Mouse (Mus musculus) liver, embryonic 13.5 days (tissue): Measurements from ENCODE around the gene Pla2g15. TPM values are rescaled to one million over a fixed set of nuclear protein-coding genes. Genes with fewer than 3 reads are reported as not detected.

Experiments used
- ATAC-seq: fragments of 200-750 bp; cut with Nextera tagmentation; 2 replicates; pipeline ENCODE4 v1.8.0; 2017; ENCODE audit warnings: low read depth, mild to moderate bottlenecking, moderate number of reproducible peaks, moderate library complexity
- DNase-seq: peaks from one replicate; pipeline ENCODE4 v3.0.0; 2022
- H3K27ac ChIP-seq: fragments of 300-500 bp; sonication (generic); 2 replicates; pipeline ENCODE4 v1.5.1; 2015; ENCODE audit warnings: moderate library complexity, mild to moderate bottlenecking, inconsistent platforms
- H3K27me3 ChIP-seq: fragments of 300-500 bp; sonication (generic); 2 replicates; pipeline ENCODE4 v1.6.1; 2015; ENCODE audit warnings: mild to moderate bottlenecking, inconsistent platforms
- H3K36me3 ChIP-seq: fragments of 300-500 bp; sonication (generic); 2 replicates; pipeline ENCODE4 v1.6.1; 2015; ENCODE audit warnings: mild to moderate bottlenecking, inconsistent platforms
- H3K4me1 ChIP-seq: fragments of 300-500 bp; sonication (generic); replicated peaks from 2 replicates; pipeline ENCODE4 v1.6.1; 2015; ENCODE audit warnings: inconsistent platforms
- H3K4me2 ChIP-seq: fragments of 300-500 bp; sonication (generic); 2 replicates; pipeline ENCODE4 v1.6.1; 2015; ENCODE audit warnings: inconsistent platforms, mild to moderate bottlenecking, moderate library complexity
- H3K4me3 ChIP-seq: fragments of 300-500 bp; sonication (generic); replicated peaks from 2 replicates; pipeline ENCODE4 v1.5.1; 2015; ENCODE audit warnings: mild to moderate bottlenecking, inconsistent platforms
- H3K9ac ChIP-seq: fragments of 300-500 bp; sonication (generic); 2 replicates; pipeline ENCODE4 v1.6.1; 2015; ENCODE audit warnings: mild to moderate bottlenecking, inconsistent platforms
- H3K9me3 ChIP-seq: fragments of 300-500 bp; sonication (generic); replicated peaks from 2 replicates; pipeline ENCODE4 v1.6.1; 2016; ENCODE audit warnings: inconsistent platforms
- WGBS: fragments of 180-500 bp; shearing (Covaris S2); methylation state at CpG from one replicate; pipeline ENCODE4 v1.1.7; 2015; ENCODE audit not compliant: insufficient replicate concordance; 5-methylcytosine and 5-hydroxymethylcytosine counted together
- polyA plus RNA-seq: library from polyadenylated mRNA; unstranded; fragments of >200 nt; fragmentation: Nextera tagmentation; extraction: Ambion mirVana; gene quantifications from 2 replicates; pipeline ENCODE4 v1.2.1, GENCODE M21; 2015

Pla2g15 gene
- polyA plus RNA-seq, 1 experiment from 2014 or later = 6.9 TPM

GRCm38 (mm10) chr8:106150653-106151000 lies 428 bp downstream of the Pla2g15 start:
- DNase-seq (no peak), ATAC-seq (peak; percentile 47)
- Histone ChIP-seq H3K4me2 (peak overlapping the region; percentile 87), H3K27ac (peak overlapping the region; percentile 62), H3K4me3 (peak overlapping the region; percentile 74), H3K27me3 (0 out of 2 replicates have a peak, but pooled peaks cover 3% of the 10 kb centered on the region), H3K9me3 (no peaks in the 10 kb centered on the region), H3K4me1 (peaks cover 43% of the 10 kb centered on the region), H3K9ac (peak overlapping the region; percentile 75), H3K36me3 (peaks cover 7% of the 10 kb centered on the region)
- WGBS = 9% methylated on average over 8 of the region's 8 CpGs

DNA sequence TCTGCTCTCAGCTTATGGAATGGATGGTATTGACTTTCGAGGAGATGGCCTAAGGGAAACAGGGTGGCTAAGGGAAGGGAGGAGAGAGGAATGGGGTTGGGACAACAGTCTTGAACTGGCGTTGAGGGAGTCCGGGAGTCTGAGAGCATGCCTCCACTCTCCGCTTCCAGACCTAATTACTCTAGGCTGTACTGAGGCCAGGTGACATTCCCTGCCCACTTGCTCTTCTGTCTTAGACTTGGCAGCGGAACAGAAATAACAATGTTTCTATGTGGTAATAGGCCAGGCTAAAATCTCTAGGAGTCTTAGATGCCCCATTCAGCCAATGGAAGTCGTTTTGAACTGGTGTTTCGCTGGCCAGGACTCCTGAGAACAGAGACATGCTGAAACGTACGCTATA lies 842 bp downstream of the Pla2g15 start:
- Histone ChIP-seq H3K4me1 (peaks cover 43% of the 10 kb centered on the region), H3K4me3 (peak overlapping the region; percentile 74), H3K27ac (no peak overlapping the region), H3K9me3 (no peaks in the 10 kb centered on the region), H3K9ac (peak overlapping the region; percentile 75), H3K27me3 (0 out of 2 replicates have a peak, but pooled peaks cover 3% of the 10 kb centered on the region), H3K36me3 (peaks cover 8% of the 10 kb centered on the region), H3K4me2 (peak overlapping the region; percentile 87)
- ATAC-seq (no peak), DNase-seq (no peak)
- 63% methylated on average over 9 of the region's 9 CpGs for WGBS

DNA sequence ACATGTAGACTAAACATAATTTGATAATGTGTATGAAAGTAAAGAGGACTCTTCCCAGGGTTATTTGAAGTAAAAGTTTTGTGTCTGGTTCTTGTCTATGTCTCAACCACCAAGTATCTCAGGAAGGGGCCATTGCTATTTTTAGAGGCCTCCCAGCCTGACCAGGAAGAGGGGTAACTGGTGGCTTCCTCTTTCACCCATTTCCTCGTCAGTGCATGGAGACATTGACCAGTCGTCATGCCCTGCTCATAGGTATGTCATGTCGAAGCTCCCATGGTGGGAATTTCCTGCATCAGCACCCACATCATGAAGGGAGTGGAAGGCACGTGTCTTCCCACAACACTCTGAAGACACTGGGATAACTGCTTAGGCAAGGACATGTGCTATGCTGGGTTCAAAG lies 2.7 kb downstream of the Pla2g15 start:
- no peaks in the 10 kb centered on the region for H3K9me3 ChIP-seq
- WGBS = 26% methylated on average over 4 of the region's 4 CpGs
- no peak overlapping the region for H3K9ac ChIP-seq
- H3K36me3 ChIP-seq = peaks cover 10% of the 10 kb centered on the region
- H3K27me3 ChIP-seq = no peaks in the 10 kb centered on the region
- ATAC-seq (no peak), DNase-seq (no peak)
- H3K4me2 ChIP-seq = peak overlapping the region; percentile 87; the same call in 1 of the 2 replicates
- H3K27ac ChIP-seq = 0 out of 2 replicates have a peak overlapping the region, but pooled peaks have one; percentile 6
- H3K4me3 ChIP-seq = no peak overlapping the region
- H3K4me1 ChIP-seq = peaks cover 47% of the 10 kb centered on the region

DNA sequence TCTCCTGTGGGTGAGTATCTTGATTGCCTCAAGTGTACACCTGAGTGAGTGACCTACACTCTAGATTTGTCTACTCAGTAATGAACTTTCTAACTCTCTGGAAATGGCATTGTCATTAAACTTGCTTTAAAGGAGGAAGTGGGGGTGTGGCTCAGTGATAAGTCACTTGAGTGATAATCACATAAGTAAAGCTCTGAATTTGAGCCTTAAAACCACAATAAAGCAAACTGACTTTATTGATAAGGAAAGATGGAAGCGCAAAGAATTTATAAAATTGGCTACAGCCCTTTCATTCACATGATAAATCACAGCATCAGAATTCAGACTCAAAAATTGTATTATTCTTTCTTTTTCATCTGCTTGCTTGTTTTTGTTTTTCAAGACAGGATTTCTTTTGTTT lies 7.2 kb downstream of the Pla2g15 start:
- Histone ChIP-seq H3K9me3 (no peaks in the 10 kb centered on the region), H3K4me2 (no peak overlapping the region), H3K9ac (no peak overlapping the region), H3K27ac (no peak overlapping the region; the same call in 1 of the 2 replicates), H3K4me1 (peaks cover 18% of the 10 kb centered on the region), H3K27me3 (no peaks in the 10 kb centered on the region), H3K36me3 (peaks cover 37% of the 10 kb centered on the region), H3K4me3 (no peak overlapping the region)
- ATAC-seq = no peak
- no peak for DNase-seq
- WGBS = 11% methylated on average over 1 of the region's 1 CpGs

DNA sequence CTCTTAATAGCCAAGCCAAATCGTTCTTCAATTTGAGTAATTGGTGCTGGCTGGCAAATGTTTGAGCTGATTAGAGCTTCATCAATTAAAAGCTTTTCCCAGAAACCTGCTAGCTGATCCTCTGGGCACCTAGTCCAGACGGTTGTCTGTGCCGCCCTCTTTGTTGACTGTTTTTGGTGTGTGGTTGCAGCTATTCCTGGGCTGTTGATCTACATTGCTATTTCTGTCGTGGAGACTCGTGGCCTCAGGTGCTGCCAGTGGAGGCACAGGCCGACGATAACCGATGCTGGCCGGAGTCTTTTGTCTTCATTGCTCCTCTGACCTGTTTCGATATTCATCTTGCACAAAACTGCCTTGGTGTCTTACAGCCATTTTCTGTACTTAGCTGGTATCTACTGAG lies 8.2 kb downstream of the Pla2g15 start:
- no peak overlapping the region for H3K27ac ChIP-seq
- peaks cover 47% of the 10 kb centered on the region for H3K36me3 ChIP-seq
- no peaks in the 10 kb centered on the region for H3K9me3 ChIP-seq
- peaks cover 9% of the 10 kb centered on the region for H3K4me1 ChIP-seq
- 79% methylated on average over 10 of the region's 10 CpGs for WGBS
- DNase-seq (no peak), ATAC-seq (no peak)
- H3K4me3 ChIP-seq = no peak overlapping the region
- no peak overlapping the region for H3K9ac ChIP-seq
- no peaks in the 10 kb centered on the region for H3K27me3 ChIP-seq
- no peak overlapping the region for H3K4me2 ChIP-seq

GRCm38 (mm10) chr8:106159876-106160275 lies 9.7 kb downstream of the Pla2g15 start:
- Histone ChIP-seq H3K9me3 (no peaks in the 10 kb centered on the region), H3K36me3 (peaks cover 50% of the 10 kb centered on the region), H3K4me1 (peaks cover 4% of the 10 kb centered on the region), H3K4me3 (no peak overlapping the region), H3K9ac (no peak overlapping the region), H3K4me2 (no peak overlapping the region), H3K27me3 (no peaks in the 10 kb centered on the region), H3K27ac (no peak overlapping the region)
- ATAC-seq = no peak
- 83% methylated on average over 6 of the region's 6 CpGs for WGBS
- no peak for DNase-seq

GRCm38 (mm10) chr8:106163251-106163650 lies 13.1 kb downstream of the Pla2g15 start:
- peaks cover 7% of the 10 kb centered on the region for H3K4me1 ChIP-seq
- 80% methylated on average over 9 of the region's 9 CpGs for WGBS
- no peak overlapping the region for H3K27ac ChIP-seq
- H3K36me3 ChIP-seq = peaks cover 44% of the 10 kb centered on the region
- no peaks in the 10 kb centered on the region for H3K9me3 ChIP-seq
- no peak overlapping the region for H3K4me3 ChIP-seq
- no peak for DNase-seq
- ATAC-seq = no peak
- H3K9ac ChIP-seq = no peak overlapping the region
- no peak overlapping the region for H3K4me2 ChIP-seq
- H3K27me3 ChIP-seq = 0 out of 2 replicates have a peak, but pooled peaks cover 10% of the 10 kb centered on the region

- DNase-seq (peak; percentile 61), ATAC-seq (no peak)
- Histone ChIP-seq H3K36me3 (peaks cover 33% of the 10 kb centered on the region), H3K4me2 (no peak overlapping the region), H3K27ac (no peak overlapping the region), H3K9me3 (no peaks in the 10 kb centered on the region), H3K4me1 (peaks cover 27% of the 10 kb centered on the region), H3K27me3 (0 out of 2 replicates have a peak, but pooled peaks cover 10% of the 10 kb centered on the region), H3K9ac (no peak overlapping the region), H3K4me3 (no peak overlapping the region)
- 36% methylated on average over 4 of the region's 4 CpGs for WGBS
Observed at GRCm38 (mm10) chr8:106165460-106165859, 15.3 kb downstream of the Pla2g15 start.

DNA sequence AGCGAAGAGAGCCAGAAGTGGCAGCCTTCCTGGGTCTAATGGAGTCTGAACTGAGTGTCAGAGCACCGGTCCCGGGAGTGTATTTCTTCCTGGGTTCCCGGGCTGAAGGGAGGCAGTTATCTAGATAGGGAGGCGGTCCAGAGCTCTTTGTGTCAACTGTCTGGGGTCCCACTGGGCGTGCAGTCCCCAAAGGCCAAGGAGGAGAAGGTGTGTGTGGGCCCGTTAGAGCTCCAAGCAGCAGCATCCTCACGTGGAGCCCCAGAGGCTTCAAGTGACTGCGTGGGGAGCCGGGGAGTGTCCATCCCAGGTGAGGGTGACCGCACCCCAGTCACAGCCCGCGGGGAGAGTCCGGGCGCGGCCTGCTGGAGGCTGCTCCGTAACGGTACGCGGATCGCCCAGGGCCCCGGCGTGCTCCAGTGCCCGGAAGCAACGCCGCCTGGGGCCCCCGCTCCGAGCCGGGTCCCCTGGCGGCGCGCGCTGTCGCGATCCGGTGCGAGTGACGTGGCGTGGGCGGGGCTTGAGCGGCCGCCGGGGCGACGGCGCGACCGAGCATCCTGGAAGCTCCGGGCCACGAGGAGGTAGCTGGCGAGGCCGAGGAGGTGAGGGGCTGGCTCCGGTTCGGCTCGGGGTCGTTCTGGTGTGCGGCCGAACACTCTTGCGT lies 18.3 kb downstream of the Pla2g15 start, which contains the start of gene Slc7a6:
Gene Slc7a6 (plus strand): TSS at position 502 of the 661 bp plus-strand sequence.
- peak; percentile 79 for DNase-seq
- H3K4me1 ChIP-seq = peaks cover 27% of the 10 kb centered on the region
- H3K36me3 ChIP-seq = peaks cover 7% of the 10 kb centered on the region
- peak; percentile 92 for ATAC-seq
- peak within 1 kb of the TSS; percentile 80 for H3K9ac ChIP-seq
- peak within 1 kb of the TSS; percentile 100 for H3K4me2 ChIP-seq
- H3K4me3 ChIP-seq = peak within 1 kb of the TSS; percentile 79
- under 1% methylated on average over 56 of the region's 59 CpGs for WGBS
- no peaks in the 10 kb centered on the region for H3K9me3 ChIP-seq
- H3K27me3 ChIP-seq = 0 out of 2 replicates have a peak, but pooled peaks cover 10% of the 10 kb centered on the region
- H3K27ac ChIP-seq = peak within 1 kb of the TSS; percentile 77

GRCm38 (mm10) chr8:106169017-106169933 lies 19.1 kb downstream of the Pla2g15 start:
- peak; percentile 43 for DNase-seq
- ATAC-seq = peak; percentile 56
- peak overlapping the region; percentile 79 for H3K4me3 ChIP-seq
- peak overlapping the region; percentile 100 for H3K4me2 ChIP-seq
- H3K27me3 ChIP-seq = 0 out of 2 replicates have a peak, but pooled peaks cover 10% of the 10 kb centered on the region
- no peaks in the 10 kb centered on the region; the same call in 1 of the 2 replicates for H3K36me3 ChIP-seq
- no peaks in the 10 kb centered on the region for H3K9me3 ChIP-seq
- 1% methylated on average over 54 of the region's 54 CpGs for WGBS
- peaks cover 27% of the 10 kb centered on the region for H3K4me1 ChIP-seq
- peak overlapping the region; percentile 80 for H3K9ac ChIP-seq
- H3K27ac ChIP-seq = peak overlapping the region; percentile 74

GRCm38 (mm10) chr8:106169934-106170480 lies 19.8 kb downstream of the Pla2g15 start:
- H3K36me3 ChIP-seq = no peaks in the 10 kb centered on the region
- H3K27me3 ChIP-seq = 0 out of 2 replicates have a peak, but pooled peaks cover 10% of the 10 kb centered on the region
- no peaks in the 10 kb centered on the region for H3K9me3 ChIP-seq
- peak overlapping the region; percentile 100 for H3K4me2 ChIP-seq
- peak overlapping the region; percentile 79 for H3K4me3 ChIP-seq
- DNase-seq (no peak), ATAC-seq (no peak)
- peaks cover 27% of the 10 kb centered on the region for H3K4me1 ChIP-seq
- 34% methylated on average over 6 of the region's 6 CpGs for WGBS
- H3K27ac ChIP-seq = no peak overlapping the region
- peak overlapping the region; percentile 80 for H3K9ac ChIP-seq
